ENCODE assay signal across 8 mouse cellular contexts in the genomic region with DNA sequence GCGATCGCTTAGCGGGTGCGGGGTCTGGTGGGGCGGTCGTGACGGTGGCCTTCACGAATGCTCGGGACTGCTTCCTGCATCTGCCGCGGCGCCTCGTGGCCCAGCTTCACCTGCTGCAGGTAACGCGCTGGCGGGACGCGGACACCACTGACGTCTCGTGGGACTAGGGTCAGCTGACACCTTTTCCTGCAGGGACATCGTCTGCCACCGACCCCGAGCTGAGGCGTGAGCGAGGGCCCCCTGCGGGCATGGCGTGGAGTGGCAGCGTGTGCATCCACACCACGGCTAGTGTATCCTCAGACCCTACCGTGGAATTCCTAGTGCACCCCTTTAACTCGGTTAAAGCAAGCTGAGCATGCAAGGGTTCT. TPM values are rescaled to one million over a fixed set of nuclear protein-coding genes. Genes with fewer than 3 reads are reported as not detected.
DNase-seq lines count a peak whose midpoint lies in the region; ATAC-seq and TF ChIP-seq lines count a peak whose summit lies in the region.

Rbm48 (minus strand) TSS at position 187 of the 368 bp plus-strand sequence.

- H3K36me3 ChIP-seq in embryonic facial prominence, embryonic 13.5 days, result peaks cover 13% of the 10 kb centered on the region
- no peaks in the 10 kb centered on the region for H3K36me3 ChIP-seq in kidney, adult 2 months (ENCODE audit: control insufficient read depth, insufficient read depth, low read length)
- H3K36me3 ChIP-seq in limb, embryonic 11.5 days (ENCODE audit: control insufficient read depth, insufficient read depth, low read length), result no peaks in the 10 kb centered on the region
- H3K36me3 ChIP-seq in midbrain, embryonic 13.5 days, result peaks cover 5% of the 10 kb centered on the region; the same call in 1 of the 2 replicates

- WGBS in embryonic facial prominence, embryonic 13.5 days, result under 1% methylated on average over 31 of the region's 31 CpGs
- under 1% methylated on average over 31 of the region's 31 CpGs for WGBS in kidney, adult 2 months
- under 1% methylated on average over 30 of the region's 31 CpGs for WGBS in limb, embryonic 11.5 days
- under 1% methylated on average over 30 of the region's 31 CpGs for WGBS in midbrain, embryonic 13.5 days

- H3K27me3 ChIP-seq in embryonic facial prominence, embryonic 13.5 days, result no peaks in the 10 kb centered on the region
- H3K27me3 ChIP-seq in kidney, adult 2 months (replicated peaks; ENCODE audit: control insufficient read depth, insufficient read depth, low read length), result no peaks in the 10 kb centered on the region
- no peaks in the 10 kb centered on the region for H3K27me3 ChIP-seq in limb, embryonic 11.5 days (ENCODE audit: control insufficient read depth, insufficient read depth, low read length)
- no peaks in the 10 kb centered on the region for H3K27me3 ChIP-seq in midbrain, embryonic 13.5 days

- peak; percentile 70 for TF ChIP-seq CTCF in kidney, adult 2 months (conservative IDR thresholded peaks at IDR 0.05; ENCODE audit: insufficient read depth, insufficient read length, low read depth, low read length)

- peak within 1 kb of the TSS; percentile 85 for H3K4me2 ChIP-seq in embryonic facial prominence, embryonic 13.5 days
- H3K4me2 ChIP-seq in limb, embryonic 11.5 days (ENCODE audit: low read depth, severe bottlenecking), result peak within 1 kb of the TSS; percentile 67
- peak within 1 kb of the TSS; percentile 82 for H3K4me2 ChIP-seq in midbrain, embryonic 13.5 days (replicated peaks)

- peak; percentile 82 for ATAC-seq in embryonic facial prominence, embryonic 13.5 days (ENCODE audit: insufficient number of reproducible peaks, insufficient read depth, low FRiP score, low TSS enrichment, low read depth)
- peak; percentile 74 for ATAC-seq in limb, embryonic 11.5 days (ENCODE audit: insufficient number of reproducible peaks, low FRiP score, low TSS enrichment, low read depth)
- ATAC-seq in midbrain, embryonic 13.5 days, result peak; percentile 85

- peak within 1 kb of the TSS; percentile 60 for H3K4me3 ChIP-seq in embryonic facial prominence, embryonic 13.5 days
- peak within 1 kb of the TSS; percentile 86 for H3K4me3 ChIP-seq in kidney, adult 2 months (ENCODE audit: insufficient read depth, low read depth, low read length)
- peak within 1 kb of the TSS; percentile 83 for H3K4me3 ChIP-seq in limb, embryonic 11.5 days (ENCODE audit: low read depth, low read length)
- H3K4me3 ChIP-seq in midbrain, embryonic 13.5 days (replicated peaks), result peak within 1 kb of the TSS; percentile 74

- DNase-seq in 416B (ENCODE audit: low read depth), result peak; percentile 79
- DNase-seq in adrenal gland, postnatal 4 days (ENCODE audit: low spot score in 2 of 2), result peak; percentile 36 to 72
- peak; percentile 82 to 85 for DNase-seq in heart, adult 18-20 months
- DNase-seq in kidney, adult 2 months, result peak; percentile 88
- DNase-seq in limb, embryonic 11.5 days (ENCODE audit: low spot score), result peak; percentile 81
- peak; percentile 69 for DNase-seq in spleen, adult 12 weeks (ENCODE audit: low spot score)

- TF ChIP-seq POLR2A in kidney, adult 2 months (IDR thresholded peaks at IDR 0.05; ENCODE audit: low read depth, low read length), result no peak

- no peaks in the 10 kb centered on the region for H3K9me3 ChIP-seq in embryonic facial prominence, embryonic 13.5 days
- H3K9me3 ChIP-seq in limb, embryonic 11.5 days (ENCODE audit: control insufficient read depth, low read length), result no peaks in the 10 kb centered on the region; the same call in 1 of the 2 replicates
- no peaks in the 10 kb centered on the region for H3K9me3 ChIP-seq in midbrain, embryonic 13.5 days

- H3K9ac ChIP-seq in embryonic facial prominence, embryonic 13.5 days, result peak within 1 kb of the TSS; percentile 70
- H3K9ac ChIP-seq in limb, embryonic 11.5 days (ENCODE audit: low read length), result peak within 1 kb of the TSS; percentile 69
- H3K9ac ChIP-seq in midbrain, embryonic 13.5 days (replicated peaks), result peak within 1 kb of the TSS; percentile 75

- peaks cover 15% of the 10 kb centered on the region for H3K4me1 ChIP-seq in embryonic facial prominence, embryonic 13.5 days
- H3K4me1 ChIP-seq in kidney, adult 2 months (ENCODE audit: control insufficient read depth, insufficient read depth, low read length), result 0 out of 2 replicates have a peak, but pooled peaks cover 6% of the 10 kb centered on the region
- peaks cover 9% of the 10 kb centered on the region for H3K4me1 ChIP-seq in limb, embryonic 11.5 days (ENCODE audit: control insufficient read depth, insufficient read depth, low read length)
- peaks cover 29% of the 10 kb centered on the region for H3K4me1 ChIP-seq in midbrain, embryonic 13.5 days (replicated peaks)

- H3K27ac ChIP-seq in embryonic facial prominence, embryonic 13.5 days, result 0 out of 2 replicates have a peak within 1 kb of the TSS, but pooled peaks have one; percentile 35
- peak within 1 kb of the TSS; percentile 84 for H3K27ac ChIP-seq in kidney, adult 2 months (ENCODE audit: insufficient read depth, low read depth, low read length)
- no peak within 1 kb of the TSS for H3K27ac ChIP-seq in limb, embryonic 11.5 days (replicated peaks; ENCODE audit: low read depth, low read length)
- peak within 1 kb of the TSS; percentile 67 for H3K27ac ChIP-seq in midbrain, embryonic 13.5 days

RNA-seq across cellular contexts. Expression of gene Rbm48, which starts in this region (rescaled TPM):
- total RNA-seq in adrenal gland, postnatal 4 days (2021), result 10 to 100 TPM; 15.0 to 16.0 TPM
- 14.4 and 18.1 TPM in 2 replicates for polyA plus RNA-seq in embryonic facial prominence, embryonic 13.5 days (2015; fragmentation: Nextera tagmentation; extraction: Ambion mirVana)
- total RNA-seq in heart, adult 18-20 months (2021), result 1 to 10 TPM; 3.8 to 4.1 TPM
- 4.3 TPM in 2 replicates for polyA plus RNA-seq in kidney, adult 2 months (2012; rRNA removed)
- 14.0 and 15.4 TPM in 2 replicates for polyA plus RNA-seq in limb, embryonic 11.5 days (2014; fragmentation: Nextera tagmentation; extraction: Ambion mirVana)
- polyA plus RNA-seq in midbrain, embryonic 13.5 days (2015; fragmentation: Nextera tagmentation; extraction: Ambion mirVana), result 15.6 and 18.6 TPM in 2 replicates
